In genomic region chr6:88741791-88742190, GRCm38 (mm10) we compare ENCODE assay signal across 12 mouse cellular contexts. TPM values are rescaled to one million over a fixed set of nuclear protein-coding genes. Genes with fewer than 3 reads are reported as not detected.
A peak's percentile ranks its signal among the peaks of the same experiment; 100 is the strongest.
DNase-seq lines count a peak whose midpoint lies in the region; ATAC-seq lines count a peak whose summit lies in the region.
"Had no signal": no experiment of that assay in that cellular context is flagged by ENCODE, and none has a peak within 500 bp of the region (broad histone marks: within the 10 kb centered on the region; RNA-seq: fewer than 3 reads in every experiment).

No protein-coding gene starts in this region.

- peak; percentile 47 for ATAC-seq in forebrain, embryonic 16.5 days

- H3K27me3 ChIP-seq in forebrain, embryonic 16.5 days (replicated peaks; ENCODE audit: control insufficient read depth, insufficient read depth, low read length), result no peaks in the 10 kb centered on the region
- H3K27me3 ChIP-seq: hindbrain, embryonic 15.5 days; neural tube, embryonic 12.5 days had no signal

- DNase-seq in kidney, adult 9 months, result peak; percentile 50
- DNase-seq in kidney, postnatal 10 days, result no peak
- peak; percentile 65 to 76 for DNase-seq in right cerebral cortex, postnatal 10 days (ENCODE audit: low spot score in 2 of 2)
- DNase-seq in right cerebral cortex, postnatal 14 days, result no peak
- DNase-seq in urinary bladder, postnatal 25 days (ENCODE audit: low spot score), result no peak
- no peak for DNase-seq in urinary bladder, adult 2 months (ENCODE audit: low spot score)
- DNase-seq in heart, adult 9 months (ENCODE audit: low spot score in 2 of 2), result no peak

- H3K4me2 ChIP-seq in forebrain, embryonic 16.5 days (ENCODE audit: low read length), result no peak overlapping the region
- H3K4me2 ChIP-seq: embryonic facial prominence, embryonic 12.5 days; hindbrain, embryonic 15.5 days; neural tube, embryonic 12.5 days had no signal

- no peak overlapping the region for H3K9ac ChIP-seq in forebrain, embryonic 16.5 days (replicated peaks; ENCODE audit: low read depth, low read length)
- H3K9ac ChIP-seq: embryonic facial prominence, embryonic 12.5 days; hindbrain, embryonic 15.5 days; neural tube, embryonic 12.5 days had no signal

- peaks cover 20% of the 10 kb centered on the region for H3K4me1 ChIP-seq in forebrain, embryonic 16.5 days (replicated peaks; ENCODE audit: control insufficient read depth, insufficient read depth, low read length)

- 71% methylated on average over 3 of the region's 3 CpGs for WGBS in forebrain, embryonic 16.5 days

- H3K9me3 ChIP-seq in forebrain, embryonic 16.5 days (ENCODE audit: control insufficient read depth, low read length), result no peaks in the 10 kb centered on the region
- H3K9me3 ChIP-seq: embryonic facial prominence, embryonic 12.5 days; hindbrain, embryonic 15.5 days; limb, embryonic 10.5 days; neural tube, embryonic 12.5 days had no signal

- no peaks in the 10 kb centered on the region for H3K36me3 ChIP-seq in forebrain, embryonic 16.5 days (ENCODE audit: control insufficient read depth, insufficient read depth)
- H3K36me3 ChIP-seq: embryonic facial prominence, embryonic 12.5 days; hindbrain, embryonic 15.5 days; limb, embryonic 10.5 days; neural tube, embryonic 12.5 days had no signal

- H3K27ac ChIP-seq in forebrain, embryonic 16.5 days (ENCODE audit: low read length), result peak overlapping the region; percentile 63; the same call in 1 of the 2 replicates
- H3K27ac ChIP-seq: embryonic facial prominence, embryonic 12.5 days; hindbrain, embryonic 15.5 days; limb, embryonic 10.5 days; neural tube, embryonic 12.5 days had no signal

- H3K4me3 ChIP-seq in forebrain, embryonic 16.5 days (replicated peaks; ENCODE audit: low read length), result no peak overlapping the region
- H3K4me3 ChIP-seq: embryonic facial prominence, embryonic 12.5 days; hindbrain, embryonic 15.5 days; limb, embryonic 10.5 days; neural tube, embryonic 12.5 days had no signal

RNA-seq across cellular contexts. Expression of gene Mgll, which starts 17.6 kb away (rescaled TPM):
- 23.3 and 35.2 TPM in 2 replicates for polyA plus RNA-seq in forebrain, embryonic 16.5 days (2015; fragmentation: Nextera tagmentation; extraction: Ambion mirVana)
- polyA plus RNA-seq in urinary bladder, adult 2 months (2012; rRNA removed), result 66.3 and 69.7 TPM in 2 replicates

Comparison
In these comparisons a context has a peak if more than half of its experiments do, and no peak if none do; other contexts are left out.
1. DNase-seq: peak in kidney, adult 9 months (single experiment) and right cerebral cortex, postnatal 10 days (2 of 2); none in kidney, postnatal 10 days (single experiment), right cerebral cortex, postnatal 14 days (single experiment), urinary bladder, postnatal 25 days (single experiment), urinary bladder, adult 2 months (single experiment) and heart, adult 9 months (0 of 2).